Mouse (Mus musculus): ENCODE measurements around the gene Ppp1r3d.

The Ppp1r3d gene

DNA sequence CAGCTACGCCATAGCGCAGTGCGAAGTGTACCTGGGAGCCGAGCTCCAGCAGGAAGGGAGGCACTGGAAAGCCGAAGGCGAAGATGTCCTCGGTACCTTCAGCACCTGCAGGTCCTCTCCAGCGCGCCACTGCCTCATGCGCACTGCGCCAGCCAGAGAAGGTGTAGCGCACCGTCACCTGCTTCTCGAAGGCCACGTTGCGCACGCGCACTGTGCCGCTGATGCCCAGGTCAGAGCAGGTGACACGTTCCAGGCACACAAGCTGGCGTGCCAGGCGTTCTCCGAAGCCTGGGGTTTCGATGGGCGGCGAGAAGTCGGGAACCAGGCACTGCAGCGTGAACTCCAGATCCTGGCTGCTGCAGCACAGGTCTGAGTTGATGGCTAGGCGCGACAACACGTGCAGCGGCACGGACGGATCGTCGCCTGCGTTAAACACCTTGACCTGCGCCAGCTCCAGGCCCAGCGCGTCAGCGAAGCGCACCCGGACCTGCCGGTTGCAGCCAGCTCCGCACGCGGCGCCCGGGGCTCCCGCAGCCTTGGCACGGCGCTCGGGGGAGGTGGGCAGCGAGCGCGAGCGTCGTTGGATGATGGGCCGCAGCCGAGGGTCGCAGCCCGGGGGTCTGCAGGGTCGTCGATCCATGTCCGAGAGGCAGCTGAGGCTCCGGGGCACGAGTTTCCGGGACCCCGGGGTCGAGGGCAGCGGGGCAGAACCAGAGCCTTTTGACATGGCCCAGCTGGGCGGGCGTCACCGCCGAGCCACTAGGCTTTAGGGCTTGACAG lies 601 bp downstream of the Ppp1r3d start:
- no peak for DNase-seq (ENCODE audit: low spot score)

DNA sequence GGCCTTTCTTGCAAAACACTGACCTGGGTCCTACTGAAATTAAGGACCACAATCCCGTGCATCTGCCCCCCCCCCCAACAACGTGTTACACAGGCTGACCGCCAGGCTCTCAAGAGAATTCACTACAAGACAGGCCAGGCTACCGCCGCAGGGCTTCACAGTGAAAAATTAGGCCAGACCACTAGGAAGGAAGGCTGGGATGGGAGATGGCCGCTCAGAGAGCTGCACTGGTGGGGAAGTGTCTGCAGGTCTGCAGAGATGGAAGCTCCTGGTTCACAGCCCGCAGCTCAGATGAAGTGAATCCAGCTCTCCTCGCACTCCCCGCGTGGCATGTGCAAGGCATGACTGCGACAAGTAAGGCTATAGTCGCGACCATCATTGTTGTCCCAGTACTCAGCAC lies 1.2 kb downstream of the Ppp1r3d start:
- DNase-seq (ENCODE audit: low spot score) = no peak

DNA sequence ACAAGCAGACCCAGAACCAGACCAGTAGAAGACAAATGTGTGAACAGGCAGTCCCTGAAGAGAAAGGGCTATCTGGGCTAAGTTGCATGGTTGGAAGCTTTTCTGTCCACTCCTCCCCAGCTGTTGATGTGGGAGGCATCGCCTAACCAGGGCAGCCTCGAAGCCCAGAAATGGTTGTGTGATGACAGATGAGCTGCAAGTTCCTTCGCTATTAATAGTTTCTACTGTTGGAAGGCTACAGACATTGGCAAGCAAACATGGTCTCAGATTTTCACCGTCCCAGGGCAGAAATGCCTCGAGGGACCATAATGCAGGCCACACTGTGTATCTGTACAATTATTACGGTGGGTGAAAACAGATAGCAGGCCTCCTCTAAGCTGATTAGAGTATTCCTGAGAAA lies 1.7 kb downstream of the Ppp1r3d start:
- DNase-seq (ENCODE audit: low spot score) = no peak

DNA sequence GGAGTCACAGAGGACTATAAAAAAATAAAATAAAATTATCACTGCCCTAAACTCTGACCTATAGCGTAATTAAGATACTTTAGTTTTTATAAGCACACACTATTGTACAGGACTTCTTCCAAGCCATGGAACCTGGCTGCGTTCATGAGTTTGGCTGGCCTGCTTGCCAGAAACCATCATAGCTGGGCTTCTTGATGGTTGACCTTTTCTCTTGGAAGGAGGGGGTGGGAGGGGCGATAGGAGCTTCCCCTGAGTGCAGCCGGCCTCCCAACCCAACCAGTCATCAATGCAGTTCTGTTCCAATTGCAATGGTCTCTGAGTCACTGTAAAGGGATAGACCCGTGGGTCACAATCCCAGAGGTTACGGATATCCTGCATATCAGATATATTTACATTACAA lies 4.0 kb downstream of the Ppp1r3d start:
- no peak for DNase-seq (ENCODE audit: low spot score)

DNA sequence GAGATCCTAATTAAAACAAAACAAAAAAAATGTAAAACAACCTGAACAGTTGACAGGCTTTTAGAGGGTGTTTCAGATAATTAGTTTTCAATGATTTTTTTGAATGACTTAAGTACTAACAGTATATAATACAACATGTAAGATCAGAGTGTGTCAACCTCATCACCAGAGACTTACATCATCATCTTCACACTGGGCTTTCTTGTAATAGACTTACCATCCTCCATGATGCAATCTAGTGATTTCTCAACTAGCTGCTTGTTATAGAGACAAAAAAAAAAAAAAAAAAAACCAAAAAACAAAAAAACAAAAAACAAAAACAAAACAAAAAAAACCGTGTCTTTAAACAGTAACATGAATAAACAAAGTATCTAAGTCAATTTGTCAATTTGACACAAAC lies 5.2 kb downstream of the Ppp1r3d start:
- DNase-seq (ENCODE audit: low spot score) = no peak

DNA sequence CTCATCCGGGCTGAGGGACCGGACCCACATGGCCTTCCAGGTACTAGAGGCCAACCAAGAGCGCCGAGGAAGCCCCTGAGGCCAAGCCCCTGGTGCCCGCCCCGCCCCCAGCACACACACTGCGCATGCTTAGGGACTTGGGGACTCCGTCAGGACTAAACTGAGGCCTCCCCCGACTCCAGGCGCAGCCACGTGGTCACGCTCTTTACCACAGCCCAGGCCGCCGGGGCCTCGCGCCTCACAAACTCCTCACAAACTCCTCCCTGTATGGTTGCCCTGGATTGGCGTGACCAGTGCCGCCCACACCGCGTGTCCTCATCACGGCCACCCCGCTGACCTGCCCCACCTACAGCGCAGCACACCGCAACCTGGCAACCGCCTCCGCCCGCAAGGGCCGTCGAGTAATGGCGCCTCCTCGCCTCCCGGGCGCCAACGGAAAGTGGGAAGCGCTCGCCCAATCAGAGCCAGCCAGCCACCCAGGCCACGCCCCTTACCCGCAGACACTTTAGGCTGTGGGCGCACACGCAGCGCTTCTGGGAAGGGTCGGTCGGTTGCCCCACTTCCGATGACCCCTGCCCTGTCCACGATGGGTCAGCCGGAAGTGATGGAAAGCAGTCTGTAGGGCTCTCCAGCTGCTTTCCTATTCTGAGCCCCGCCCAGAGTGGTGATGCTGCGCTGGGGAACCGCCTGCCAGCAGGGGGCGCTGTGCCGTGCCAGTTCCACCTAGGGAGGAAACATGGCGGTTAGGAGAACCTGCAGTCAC lies 7.0 kb downstream of the Ppp1r3d start, which contains the start of gene Sycp2:
TSS of gene Sycp2 (minus strand) at position 633 of the 763 bp plus-strand sequence.
- no peak for DNase-seq (ENCODE audit: low spot score)

All from ovary, postnatal 36 days (tissue).